Mouse (Mus musculus): ENCODE results near the gene Tnfrsf1a. TPM values are rescaled to one million over a fixed set of nuclear protein-coding genes. Genes with fewer than 3 reads are reported as not detected.

The Tnfrsf1a gene
- polyA plus RNA-seq, 1 experiment from 2014 or later, result 27.4 TPM

DNA sequence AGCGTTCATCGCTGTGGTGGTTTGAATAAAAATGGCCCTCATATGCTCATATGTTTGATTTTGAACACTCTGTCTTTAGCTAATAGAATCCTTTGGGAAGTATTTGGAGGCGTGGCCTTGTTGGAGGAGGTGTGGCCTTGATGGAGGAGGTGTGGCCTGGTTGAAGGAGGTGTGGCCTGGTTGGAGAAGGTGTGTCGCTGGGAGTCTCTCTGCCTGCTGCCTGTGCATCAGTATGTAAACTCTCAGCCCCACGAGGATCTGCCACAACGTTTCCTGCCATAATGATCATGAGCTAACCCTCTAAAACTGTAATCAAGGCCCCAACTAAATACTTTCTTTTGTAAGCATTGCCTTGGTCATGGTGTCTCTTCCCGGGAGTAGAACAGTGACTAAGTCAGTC is 58.1 kb downstream of the Tnfrsf1a start:
- Histone ChIP-seq H3K36me3 (ENCODE audit: control insufficient read depth, insufficient read depth, low read length) (no peaks in the 10 kb centered on the region), H3K4me1 (ENCODE audit: control insufficient read depth, insufficient read depth, low read length) (no peaks in the 10 kb centered on the region), H3K4me2 (ENCODE audit: low read depth) (no peak overlapping the region), H3K9ac (ENCODE audit: low read length) (no peak overlapping the region), H3K27me3 (ENCODE audit: control insufficient read depth, insufficient read depth, low read length) (no peaks in the 10 kb centered on the region), H3K27ac (ENCODE audit: low read depth, low read length) (no peak overlapping the region), H3K4me3 (ENCODE audit: low read depth, low read length) (no peak overlapping the region), H3K9me3 (ENCODE audit: control insufficient read depth, low read length) (no peaks in the 10 kb centered on the region)
- DNase-seq (ENCODE audit: low spot score) (no peak), ATAC-seq (ENCODE audit: insufficient read depth, low FRiP score, low TSS enrichment) (no peak)
- WGBS, result 85% methylated on average over 7 of the region's 7 CpGs

DNA sequence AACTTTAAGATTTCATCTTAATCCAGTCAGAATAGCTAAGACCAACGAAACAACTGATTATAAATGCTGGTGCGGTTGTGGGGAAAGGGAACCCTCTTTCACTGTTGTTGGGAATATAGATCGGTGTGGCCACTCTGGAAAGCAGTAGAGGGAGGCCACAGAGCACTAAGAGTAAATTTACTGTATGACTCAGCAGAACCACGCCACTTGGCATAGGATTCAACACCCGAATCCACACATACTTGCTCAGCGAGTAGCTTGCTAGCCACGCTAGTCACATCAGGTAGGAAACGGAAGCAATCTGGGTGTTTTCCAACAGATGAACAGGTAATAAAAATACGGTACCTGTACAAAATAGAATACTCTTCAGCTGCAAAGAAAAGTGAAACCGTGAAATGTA is 58.5 kb downstream of the Tnfrsf1a start:
- no peak for ATAC-seq (ENCODE audit: insufficient read depth, low FRiP score, low TSS enrichment)
- Histone ChIP-seq H3K9me3 (ENCODE audit: control insufficient read depth, low read length) (no peaks in the 10 kb centered on the region), H3K4me3 (ENCODE audit: low read depth, low read length) (no peak overlapping the region), H3K27ac (ENCODE audit: low read depth, low read length) (no peak overlapping the region), H3K27me3 (ENCODE audit: control insufficient read depth, insufficient read depth, low read length) (no peaks in the 10 kb centered on the region), H3K9ac (ENCODE audit: low read length) (no peak overlapping the region), H3K4me1 (ENCODE audit: control insufficient read depth, insufficient read depth, low read length) (no peaks in the 10 kb centered on the region), H3K4me2 (ENCODE audit: low read depth) (no peak overlapping the region), H3K36me3 (ENCODE audit: control insufficient read depth, insufficient read depth, low read length) (no peaks in the 10 kb centered on the region)
- DNase-seq (ENCODE audit: low spot score), result no peak
- 90% methylated on average over 10 of the region's 10 CpGs for WGBS

DNA sequence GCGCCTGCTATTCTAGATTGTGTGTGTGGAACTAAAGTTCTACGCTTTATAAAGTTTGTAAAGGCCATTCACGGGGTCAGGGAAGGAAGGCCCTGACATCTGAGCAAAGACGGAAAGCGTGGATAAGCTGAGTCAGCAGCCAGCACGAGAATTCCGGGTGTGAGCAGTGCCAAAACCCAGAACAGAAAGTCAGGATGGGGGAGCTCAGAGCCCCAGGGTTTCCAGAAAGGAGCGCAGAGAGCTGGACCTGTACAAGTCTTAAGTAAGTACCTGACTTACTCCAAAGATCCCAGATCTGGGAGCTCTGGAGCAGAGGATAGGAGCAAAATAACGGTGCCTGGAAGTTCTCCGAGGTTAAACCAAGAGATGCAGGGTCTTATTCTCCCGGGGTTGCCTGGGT is 61.4 kb downstream of the Tnfrsf1a start:
- H3K36me3 ChIP-seq (ENCODE audit: control insufficient read depth, insufficient read depth, low read length), result no peaks in the 10 kb centered on the region
- WGBS, result 69% methylated on average over 11 of the region's 11 CpGs
- no peak overlapping the region for H3K4me3 ChIP-seq (ENCODE audit: low read depth, low read length)
- H3K27me3 ChIP-seq (ENCODE audit: control insufficient read depth, insufficient read depth, low read length), result no peaks in the 10 kb centered on the region
- DNase-seq (ENCODE audit: low spot score) (no peak), ATAC-seq (ENCODE audit: insufficient read depth, low FRiP score, low TSS enrichment) (no peak)
- no peak overlapping the region for H3K4me2 ChIP-seq (ENCODE audit: low read depth)
- H3K4me1 ChIP-seq (ENCODE audit: control insufficient read depth, insufficient read depth, low read length), result no peaks in the 10 kb centered on the region
- H3K9me3 ChIP-seq (ENCODE audit: control insufficient read depth, low read length), result no peaks in the 10 kb centered on the region
- no peak overlapping the region for H3K9ac ChIP-seq (ENCODE audit: low read length)
- no peak overlapping the region for H3K27ac ChIP-seq (ENCODE audit: low read depth, low read length)

DNA sequence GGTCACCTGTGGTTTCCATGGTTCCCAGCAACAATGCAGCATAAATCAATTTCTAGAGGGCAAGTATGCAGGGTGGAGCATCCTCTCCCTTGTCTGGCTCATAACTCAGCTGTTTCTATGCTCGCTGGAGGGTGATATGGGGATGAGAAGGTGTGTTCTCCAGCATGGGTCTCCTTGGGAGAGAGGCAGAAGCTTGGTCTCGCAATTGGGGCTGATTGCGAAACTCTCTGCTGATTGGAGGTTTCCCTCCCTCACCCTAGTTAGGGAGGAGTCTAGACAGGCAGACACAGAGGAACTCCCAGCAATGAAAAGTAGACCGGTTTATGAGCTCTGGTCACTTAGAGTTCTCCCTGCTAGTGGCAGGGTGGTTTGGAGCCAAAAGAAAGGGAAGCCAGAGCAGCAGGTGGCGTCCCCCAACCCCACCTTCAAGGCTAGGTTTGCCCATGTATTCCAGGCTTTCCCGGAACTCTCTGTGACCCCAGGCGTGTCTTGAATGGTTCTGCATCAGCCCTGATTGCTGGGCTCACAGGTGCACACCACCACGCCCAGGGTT is 61.9 kb downstream of the Tnfrsf1a start:
- H3K4me2 ChIP-seq (ENCODE audit: low read depth), result no peak overlapping the region
- no peak for ATAC-seq (ENCODE audit: insufficient read depth, low FRiP score, low TSS enrichment)
- no peaks in the 10 kb centered on the region for H3K4me1 ChIP-seq (ENCODE audit: control insufficient read depth, insufficient read depth, low read length)
- DNase-seq (ENCODE audit: low spot score), result no peak
- WGBS, result 55% methylated on average over 8 of the region's 8 CpGs
- no peaks in the 10 kb centered on the region for H3K27me3 ChIP-seq (ENCODE audit: control insufficient read depth, insufficient read depth, low read length)
- no peak overlapping the region for H3K9ac ChIP-seq (ENCODE audit: low read length)
- no peaks in the 10 kb centered on the region for H3K36me3 ChIP-seq (ENCODE audit: control insufficient read depth, insufficient read depth, low read length)
- H3K27ac ChIP-seq (ENCODE audit: low read depth, low read length), result no peak overlapping the region
- no peaks in the 10 kb centered on the region for H3K9me3 ChIP-seq (ENCODE audit: control insufficient read depth, low read length)
- H3K4me3 ChIP-seq (ENCODE audit: low read depth, low read length), result no peak overlapping the region

DNA sequence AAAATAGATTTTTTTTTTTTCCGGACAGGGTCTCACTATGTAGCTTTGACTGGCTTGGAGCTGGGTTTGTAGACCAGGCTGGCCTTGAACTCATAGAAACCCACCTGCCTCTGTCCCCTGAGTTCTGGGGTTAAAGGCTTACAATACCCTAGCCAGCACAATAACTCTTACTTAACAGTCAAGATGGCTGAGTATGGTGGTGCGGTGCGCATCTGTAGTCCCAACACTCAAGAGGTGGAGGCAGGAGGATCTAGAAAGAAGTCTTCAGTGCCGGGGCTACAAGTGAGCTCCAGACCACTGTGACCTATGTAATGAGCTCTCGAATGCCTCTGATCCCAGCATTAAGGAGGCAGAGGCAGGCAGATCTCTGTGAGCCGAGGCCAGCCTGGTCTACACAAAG is 62.5 kb downstream of the Tnfrsf1a start:
- Histone ChIP-seq H3K9ac (ENCODE audit: low read length) (no peak overlapping the region), H3K4me1 (ENCODE audit: control insufficient read depth, insufficient read depth, low read length) (no peaks in the 10 kb centered on the region), H3K4me2 (ENCODE audit: low read depth) (no peak overlapping the region), H3K27ac (ENCODE audit: low read depth, low read length) (no peak overlapping the region), H3K4me3 (ENCODE audit: low read depth, low read length) (no peak overlapping the region), H3K36me3 (ENCODE audit: control insufficient read depth, insufficient read depth, low read length) (no peaks in the 10 kb centered on the region), H3K27me3 (ENCODE audit: control insufficient read depth, insufficient read depth, low read length) (no peaks in the 10 kb centered on the region), H3K9me3 (ENCODE audit: control insufficient read depth, low read length) (no peaks in the 10 kb centered on the region)
- no peak for ATAC-seq (ENCODE audit: insufficient read depth, low FRiP score, low TSS enrichment)
- WGBS, result 96% methylated on average over 6 of the region's 6 CpGs
- DNase-seq (ENCODE audit: low spot score), result no peak

Other genes starting within 250 kb of the Tnfrsf1a start
- gene Nop2, start 217.5 kb upstream of the Tnfrsf1a start, polyA plus RNA-seq (2014; fragmentation: Nextera tagmentation; extraction: Ambion mirVana), result 62.7 and 63.4 TPM in 2 replicates
- gene Iffo1, start 204.1 kb upstream of the Tnfrsf1a start, polyA plus RNA-seq (2014; fragmentation: Nextera tagmentation; extraction: Ambion mirVana), result 13.8 and 16.5 TPM in 2 replicates
- 2,338 and 2,354 TPM in 2 replicates for gene Gapdh, start 182.9 kb upstream of the Tnfrsf1a start, polyA plus RNA-seq (2014; fragmentation: Nextera tagmentation; extraction: Ambion mirVana)
- gene Ncapd2, start 157.7 kb upstream of the Tnfrsf1a start, polyA plus RNA-seq (2014; fragmentation: Nextera tagmentation; extraction: Ambion mirVana), result 137 and 139 TPM in 2 replicates
- gene Mrpl51, start 157.6 kb upstream of the Tnfrsf1a start, polyA plus RNA-seq (2014; fragmentation: Nextera tagmentation; extraction: Ambion mirVana), result 178 and 192 TPM in 2 replicates
- gene Vamp1, start 133.8 kb upstream of the Tnfrsf1a start, polyA plus RNA-seq (2014; fragmentation: Nextera tagmentation; extraction: Ambion mirVana), result 2.2 and 2.5 TPM in 2 replicates
- 1.2 and 1.7 TPM in 2 replicates for gene Tapbpl, start 117.5 kb upstream of the Tnfrsf1a start, polyA plus RNA-seq (2014; fragmentation: Nextera tagmentation; extraction: Ambion mirVana)
- gene Cd27, start 112.4 kb upstream of the Tnfrsf1a start, polyA plus RNA-seq (2014; fragmentation: Nextera tagmentation; extraction: Ambion mirVana), result 0.77 and 1.3 TPM in 2 replicates
- 0.15 TPM in 1 of 2 replicates, not detected in the other for gene Tuba3a, start 63.3 kb upstream of the Tnfrsf1a start, polyA plus RNA-seq (2014; fragmentation: Nextera tagmentation; extraction: Ambion mirVana)
- 18.8 and 19.2 TPM in 2 replicates for gene Ltbr, start 35.5 kb upstream of the Tnfrsf1a start, polyA plus RNA-seq (2014; fragmentation: Nextera tagmentation; extraction: Ambion mirVana)
- gene Scnn1a, start 28.7 kb upstream of the Tnfrsf1a start, polyA plus RNA-seq (2014; fragmentation: Nextera tagmentation; extraction: Ambion mirVana), result 0.55 and 0.80 TPM in 2 replicates
- 0.09 and 0.30 TPM in 2 replicates for gene Plekhg6, start 31.4 kb downstream of the Tnfrsf1a start, polyA plus RNA-seq (2014; fragmentation: Nextera tagmentation; extraction: Ambion mirVana)
- 43.7 and 48.1 TPM in 2 replicates for gene Cd9, start 145.4 kb downstream of the Tnfrsf1a start, polyA plus RNA-seq (2014; fragmentation: Nextera tagmentation; extraction: Ambion mirVana)
- gene Vwf, start 197.4 kb downstream of the Tnfrsf1a start, polyA plus RNA-seq (2014; fragmentation: Nextera tagmentation; extraction: Ambion mirVana), result 11.1 and 15.4 TPM in 2 replicates

Data from neural tube, embryonic 11.5 days (tissue).